ENCODE assay signal across 8 mouse cellular contexts in genomic region chr15:27657866-27658265, GRCm38 (mm10).
"Had no signal": no experiment of that assay in that cellular context is flagged by ENCODE, and none has a peak within 500 bp of the region (broad histone marks: within the 10 kb centered on the region; RNA-seq: fewer than 3 reads in every experiment).

No protein-coding gene starts in this region.

- DNase-seq: liver, embryonic 13.5 days; liver, postnatal 0 days; lung, adult 2 months; lung, postnatal 14 days; lung, postnatal 36 days; right cerebral cortex, postnatal 14 days; thymus, postnatal 14 days; thymus, postnatal 36 days had no signal
